In genomic region chr16:94647925-94648324, GRCm38 (mm10) we compare ENCODE assay signal across 25 mouse cellular contexts.
DNase-seq lines count a peak whose midpoint lies in the region; ATAC-seq and TF ChIP-seq lines count a peak whose summit lies in the region.
"Had no signal": no experiment of that assay in that cellular context is flagged by ENCODE, and none has a peak within 500 bp of the region (broad histone marks: within the 10 kb centered on the region; RNA-seq: fewer than 3 reads in every experiment).

No protein-coding gene starts in this region.

- no peak overlapping the region for H3K9ac ChIP-seq in liver, embryonic 16.5 days (ENCODE audit: low read depth, low read length)
- H3K9ac ChIP-seq: embryonic facial prominence, embryonic 12.5 days; forebrain, embryonic 12.5 days; limb, embryonic 15.5 days; midbrain, embryonic 15.5 days had no signal

- peak; percentile 43; the same call in 1 of the 2 replicates for ATAC-seq in liver, embryonic 16.5 days (ENCODE audit: low read depth)
- peak; percentile 86 for ATAC-seq in CD4-positive, CD25-positive, alpha-beta regulatory T cell, adult 4 months
- peak; percentile 58 for ATAC-seq in granulocyte monocyte progenitor cell, adult 5-6 weeks (replicated peaks; ENCODE audit: poor library complexity, severe bottlenecking)
- ATAC-seq in cerebellum, adult (ENCODE audit: insufficient number of reproducible peaks, low FRiP score, low TSS enrichment), result no peak
- ATAC-seq: hindbrain, postnatal 0 days; midbrain, embryonic 15.5 days; Patski had no signal

- H3K4me1 ChIP-seq in liver, embryonic 16.5 days (ENCODE audit: control insufficient read depth, low read depth, low read length), result peaks cover 10% of the 10 kb centered on the region

- peaks cover 100% of the 10 kb centered on the region for H3K79me2 ChIP-seq in myocyte (ENCODE audit: control insufficient read depth, insufficient read depth)

- H3K27ac ChIP-seq in liver, embryonic 16.5 days (ENCODE audit: low read length), result no peak overlapping the region
- H3K27ac ChIP-seq: embryonic facial prominence, embryonic 12.5 days; forebrain, embryonic 12.5 days; hindbrain, postnatal 0 days; kidney, postnatal 0 days; limb, embryonic 15.5 days; midbrain, embryonic 15.5 days had no signal

- H3ac ChIP-seq in myocyte (ENCODE audit: control insufficient read depth, insufficient read length), result no peak overlapping the region

- H3K4me3 ChIP-seq in liver, embryonic 16.5 days (ENCODE audit: low read depth, low read length), result no peak overlapping the region
- no peak overlapping the region for H3K4me3 ChIP-seq in myocyte
- H3K4me3 ChIP-seq: embryonic facial prominence, embryonic 12.5 days; erythroblast, embryonic 14.5 days; forebrain, embryonic 12.5 days; limb, embryonic 15.5 days; midbrain, embryonic 15.5 days had no signal

- DNase-seq in liver, result no peak
- no peak for DNase-seq in urinary bladder, postnatal 25 days (ENCODE audit: low spot score)
- DNase-seq: adrenal gland, adult 2 months; cerebellum, adult 2 months; cerebellum, postnatal 25 days; heart, adult 18-20 months; heart, postnatal 10 days; kidney, adult 18-20 months; left cerebral cortex, postnatal 4 days; lung, adult 2 months; right cerebral cortex, adult 18-20 months had no signal

- H3K9me3 ChIP-seq in liver, embryonic 16.5 days (replicated peaks; ENCODE audit: control insufficient read depth, low read length), result no peaks in the 10 kb centered on the region
- H3K9me3 ChIP-seq: embryonic facial prominence, embryonic 12.5 days; forebrain, embryonic 12.5 days; G1E; limb, embryonic 15.5 days; midbrain, embryonic 15.5 days had no signal

- no peaks in the 10 kb centered on the region for H3K27me3 ChIP-seq in liver, embryonic 16.5 days (ENCODE audit: control insufficient read depth, insufficient read depth, low read depth, low read length)
- H3K27me3 ChIP-seq in myocyte (ENCODE audit: control insufficient read depth, insufficient read depth, insufficient read length), result no peaks in the 10 kb centered on the region
- H3K27me3 ChIP-seq: embryonic facial prominence, embryonic 12.5 days; forebrain, embryonic 12.5 days; limb, embryonic 15.5 days; midbrain, embryonic 15.5 days; Patski had no signal

- no peaks in the 10 kb centered on the region for H3K36me3 ChIP-seq in liver, embryonic 16.5 days (ENCODE audit: control insufficient read depth, insufficient read depth)
- H3K36me3 ChIP-seq in myocyte (ENCODE audit: control insufficient read depth, insufficient read depth), result no peaks in the 10 kb centered on the region
- H3K36me3 ChIP-seq: embryonic facial prominence, embryonic 12.5 days; forebrain, embryonic 12.5 days; limb, embryonic 15.5 days; midbrain, embryonic 15.5 days had no signal

- H3K4me2 ChIP-seq in liver, embryonic 16.5 days (ENCODE audit: low read depth, low read length), result no peak overlapping the region
- H3K4me2 ChIP-seq in myocyte (ENCODE audit: low read depth), result no peak overlapping the region
- H3K4me2 ChIP-seq: embryonic facial prominence, embryonic 12.5 days; forebrain, embryonic 12.5 days; limb, embryonic 15.5 days; midbrain, embryonic 15.5 days had no signal

- no peak for TF ChIP-seq POLR2A in myocyte (IDR thresholded peaks at IDR 0.05; ENCODE audit: insufficient read length, low read depth)

- 85% methylated on average over 2 of the region's 2 CpGs for WGBS in liver, embryonic 16.5 days (ENCODE audit: insufficient replicate concordance)

TF ChIP-seq in myocyte, 11 proteins besides CTCF, POLR2A, EP300 and RAD21:
- TF ChIP-seq TCF12 (IDR thresholded peaks at IDR 0.05; ENCODE audit: insufficient read depth, poor library complexity, severe bottlenecking), result no peak
- 0 out of 2 replicates have a peak, but pooled peaks have one; percentile 20 for TF ChIP-seq CEBPB (IDR thresholded peaks at IDR 0.05; ENCODE audit: insufficient read depth, poor library complexity, severe bottlenecking)
- no peak for TF ChIP-seq USF1 (IDR thresholded peaks at IDR 0.05; ENCODE audit: low read depth)
- TF ChIP-seq POLR2AphosphoS2 (IDR thresholded peaks at IDR 0.05; ENCODE audit: insufficient read length, low read depth), result no peak
TF ChIP-seq in myocyte: peak in this region for 1.
